Mouse (Mus musculus): ENCODE data around the gene Etv6.

DNA sequence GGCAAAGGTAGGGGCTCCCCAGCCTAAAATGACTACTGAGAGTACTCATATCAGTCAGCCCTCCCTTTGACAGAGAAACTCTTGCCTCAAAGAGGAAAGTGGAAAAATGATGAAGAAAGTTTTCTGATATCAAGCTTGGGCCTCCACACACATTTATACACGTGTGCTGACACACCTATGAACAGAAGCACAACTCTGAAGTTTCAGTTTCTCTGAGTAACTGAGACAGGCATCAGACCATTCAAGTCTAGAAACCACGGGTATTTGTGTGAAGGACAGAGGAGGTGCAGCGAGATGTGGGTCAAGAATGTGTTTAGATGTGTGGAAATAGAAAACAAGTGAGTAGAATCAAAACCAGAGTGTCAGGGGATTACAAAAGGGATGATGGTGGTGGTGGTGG lies 246.6 kb downstream of the Etv6 start:
- no peak for TF ChIP-seq POLR2A (IDR thresholded peaks at IDR 0.05; ENCODE audit: control insufficient read depth, low read depth, low read length)
- no peak for TF ChIP-seq CTCF (IDR thresholded peaks at IDR 0.05; ENCODE audit: control insufficient read depth, insufficient read depth, insufficient replicate concordance, low read depth, low read length)

Data from testis, adult 2 months (tissue).